Mouse (Mus musculus): ENCODE results near the gene Fgf16. TPM values are rescaled to one million over a fixed set of nuclear protein-coding genes. Genes with fewer than 3 reads are reported as not detected.
A peak's percentile ranks its signal among the peaks of the same experiment; 100 is the strongest.

Gene Fgf16
- total RNA-seq (2021): 10 to 100 TPM in 1 of 2 experiments, 1 to 10 TPM in 1; 9.7 to 19.5 TPM

DNA sequence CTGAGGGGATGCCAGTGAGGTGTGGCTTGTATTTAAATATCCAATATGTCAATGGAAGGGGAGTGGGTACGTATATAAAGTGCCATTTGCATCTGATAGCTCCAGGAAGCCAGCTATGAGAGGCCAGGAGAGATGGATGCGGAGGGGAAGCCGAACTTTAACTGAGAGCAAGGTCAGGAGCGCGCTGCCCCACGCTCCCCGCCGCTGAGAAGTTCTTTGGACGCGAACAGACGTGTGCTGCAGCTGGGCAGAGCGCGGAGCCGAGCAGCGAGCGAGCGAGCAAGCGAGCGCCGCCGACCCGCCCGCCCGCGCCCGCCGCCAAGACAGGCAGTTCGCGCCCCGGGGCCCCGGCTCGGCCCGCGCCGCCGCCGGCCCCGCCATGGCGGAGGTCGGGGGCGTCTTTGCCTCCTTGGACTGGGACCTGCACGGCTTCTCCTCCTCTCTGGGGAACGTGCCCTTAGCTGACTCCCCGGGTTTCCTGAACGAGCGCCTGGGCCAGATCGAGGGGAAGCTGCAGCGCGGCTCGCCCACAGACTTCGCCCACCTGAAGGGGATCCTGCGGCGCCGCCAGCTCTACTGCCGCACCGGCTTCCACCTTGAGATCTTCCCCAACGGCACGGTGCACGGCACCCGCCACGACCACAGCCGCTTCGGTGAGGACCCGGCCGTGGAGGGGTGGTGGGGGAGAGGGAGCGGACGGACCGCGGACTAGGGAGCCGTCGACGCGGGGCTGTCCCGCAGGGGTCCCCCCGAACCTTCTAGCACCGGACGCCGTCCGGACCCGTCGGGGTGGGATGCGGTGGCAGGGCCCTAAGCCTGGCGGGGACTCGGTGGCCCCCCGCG, at the start of gene Fgf16:
Gene Fgf16 (plus strand): TSS at position 118 of the 843 bp plus-strand sequence.
- intact Hi-C loops (cut with DNase I): no loop called here
- peak in 1 of 2 experiments; percentile 40 for DNase-seq

DNA sequence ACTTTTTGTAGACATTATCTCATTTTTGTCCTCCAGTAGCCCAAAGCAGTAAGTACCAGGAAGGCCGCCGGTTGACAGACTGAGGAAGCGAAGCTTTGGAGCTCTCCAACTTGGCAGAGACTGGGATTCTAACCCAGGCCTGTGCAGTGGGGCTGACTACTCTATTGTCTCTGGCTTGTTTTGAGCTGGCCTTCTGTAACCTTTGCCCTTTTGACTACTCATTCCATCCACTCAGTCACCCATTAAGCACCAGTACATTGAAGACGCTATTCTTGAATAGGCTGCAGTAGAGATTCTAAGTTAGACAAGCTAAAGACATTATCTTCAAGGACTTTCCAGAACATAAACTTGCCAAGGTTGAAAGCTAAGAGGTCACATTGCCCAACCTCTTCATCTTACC, 49.3 kb upstream of the Fgf16 start:
- intact Hi-C loops (cut with DNase I): no loop called here
- no peak for DNase-seq

DNA sequence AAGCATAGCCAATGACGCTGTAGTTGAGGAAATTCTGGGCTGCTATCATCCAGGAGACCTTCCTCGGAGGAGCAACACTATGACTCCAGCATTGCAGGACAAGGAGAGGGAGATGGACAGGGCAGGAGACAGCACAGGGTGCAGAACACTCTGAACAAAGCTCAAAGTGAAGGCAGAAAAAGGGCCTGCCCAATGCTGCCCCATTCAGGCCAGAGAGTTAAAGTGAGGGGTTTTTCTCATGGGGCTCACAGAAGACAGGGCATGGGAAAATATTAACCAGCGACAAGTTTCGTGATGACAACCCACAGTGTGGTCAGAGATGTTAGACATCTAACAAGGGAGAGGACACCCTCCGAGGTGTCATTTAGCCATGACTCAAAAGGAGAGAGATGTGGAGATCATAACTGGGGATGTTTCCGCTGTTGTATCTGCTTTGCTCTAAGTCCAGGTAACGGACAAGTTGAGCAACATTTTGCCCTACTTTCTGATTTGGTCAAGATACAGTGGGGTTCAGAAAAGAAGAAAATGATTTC, 48.2 kb upstream of the Fgf16 start:
- intact Hi-C loops (cut with DNase I): no loop called here
- no peak for DNase-seq

DNA sequence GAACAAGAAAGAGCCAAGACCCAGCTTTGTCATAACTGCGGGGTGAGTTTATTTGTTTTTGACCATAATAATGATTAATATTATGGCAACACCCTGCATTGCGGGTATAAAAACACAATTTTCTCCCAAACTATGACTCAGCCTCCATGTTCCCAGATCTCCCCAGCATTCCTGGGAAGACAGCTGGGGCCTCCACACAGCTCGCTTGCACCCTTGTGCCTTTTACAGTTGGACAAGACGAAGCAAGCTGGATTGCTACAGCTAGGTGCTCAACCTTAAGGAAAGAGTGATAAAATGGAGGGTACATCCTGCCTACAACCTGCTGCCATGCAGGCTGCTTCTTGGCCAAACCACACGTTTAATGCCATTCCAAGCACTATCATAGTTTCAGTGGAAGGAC, 45.7 kb upstream of the Fgf16 start:
- no peak for DNase-seq
- intact Hi-C loops (cut with DNase I): no loop called here

DNA sequence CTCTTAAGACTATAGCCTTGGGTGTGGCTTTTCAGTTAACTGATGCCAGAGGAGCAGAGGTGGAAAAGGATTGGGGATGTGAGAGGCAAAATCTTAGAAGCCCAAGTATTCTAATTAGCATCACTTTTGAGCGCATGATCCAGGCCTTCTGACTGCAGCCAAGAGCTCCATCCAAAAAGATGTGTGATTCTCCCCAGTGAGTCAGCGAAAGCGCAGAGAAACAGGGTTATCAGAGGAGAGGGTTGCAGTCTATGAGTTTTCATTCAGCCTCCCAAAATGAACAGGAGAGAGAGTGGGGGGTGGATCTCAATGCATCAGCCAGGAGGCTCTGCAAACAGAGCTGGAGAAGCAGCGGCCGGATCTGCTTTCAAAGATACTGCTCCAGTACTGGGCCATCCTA, 45.1 kb upstream of the Fgf16 start:
- intact Hi-C loops (cut with DNase I): no loop called here
- DNase-seq: no peak

GRCm38 (mm10) chrX:105724174-105724573, 39.9 kb upstream of the Fgf16 start:
- intact Hi-C loops (cut with DNase I): no loop called here
- no peak for DNase-seq

DNA sequence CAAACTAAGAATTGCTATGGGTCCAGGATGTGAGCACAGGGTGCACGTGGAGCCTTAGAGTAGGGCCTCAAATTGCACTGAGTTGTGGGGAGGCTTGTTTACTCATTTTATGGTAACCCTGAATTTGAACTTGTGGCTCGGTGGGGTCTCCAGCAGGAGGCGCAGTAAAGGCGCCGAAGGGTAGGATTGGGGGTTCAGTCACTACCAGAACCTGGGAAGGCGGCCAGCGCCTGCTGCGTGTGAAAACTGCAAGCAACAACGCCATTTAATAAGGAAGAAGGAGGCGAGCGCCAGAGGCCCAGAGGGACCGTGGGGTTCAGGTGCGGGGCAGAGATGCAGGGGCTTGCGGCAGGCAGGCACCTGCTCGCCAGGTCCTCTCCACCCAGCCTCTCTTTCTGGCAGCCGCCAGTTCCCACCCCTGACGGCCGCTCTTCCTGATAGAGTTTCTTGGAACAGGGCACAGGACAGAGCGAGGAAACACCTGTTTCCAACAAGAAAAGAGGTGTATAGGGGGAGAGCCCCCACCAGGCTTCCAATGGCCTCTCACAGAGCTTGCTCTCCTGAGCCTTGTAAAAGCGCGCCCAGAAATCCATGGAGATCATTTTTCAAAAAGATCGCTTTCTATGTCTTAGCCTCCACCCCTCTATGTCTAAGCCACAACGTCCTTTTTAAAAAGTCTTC, 1.1 kb upstream of the Fgf16 start:
- DNase-seq: peak in 1 of 2 experiments; percentile 22
- intact Hi-C loops (cut with DNase I): no loop called here

DNA sequence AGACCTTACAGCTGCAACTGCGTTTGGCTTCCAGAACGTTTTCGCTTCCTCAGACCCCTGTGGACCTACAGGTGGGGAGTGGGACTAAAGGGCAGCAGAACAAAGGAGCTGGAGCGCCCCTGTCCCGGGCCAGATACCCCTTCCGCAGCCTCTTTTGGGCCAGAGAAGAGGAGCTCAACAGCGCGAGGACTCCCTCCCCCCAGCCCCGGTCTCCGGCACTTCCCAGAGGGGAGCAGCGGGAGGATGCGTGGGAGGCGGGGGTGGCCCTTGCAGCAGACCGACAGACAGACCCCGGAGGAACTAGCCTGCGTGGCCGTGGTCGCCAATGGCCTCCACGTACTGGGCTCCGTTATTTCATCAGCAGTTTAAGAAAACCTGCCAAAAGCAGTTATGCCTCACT, 467 bp upstream of the Fgf16 start:
- intact Hi-C loops (cut with DNase I): no loop called here
- DNase-seq: peak; percentile 27 to 43

- DNase-seq: no peak
- intact Hi-C loops (cut with DNase I): no loop called here
These were observed 1.1 kb downstream of the Fgf16 start for GRCm38 (mm10) chrX:105765005-105765706.

DNA sequence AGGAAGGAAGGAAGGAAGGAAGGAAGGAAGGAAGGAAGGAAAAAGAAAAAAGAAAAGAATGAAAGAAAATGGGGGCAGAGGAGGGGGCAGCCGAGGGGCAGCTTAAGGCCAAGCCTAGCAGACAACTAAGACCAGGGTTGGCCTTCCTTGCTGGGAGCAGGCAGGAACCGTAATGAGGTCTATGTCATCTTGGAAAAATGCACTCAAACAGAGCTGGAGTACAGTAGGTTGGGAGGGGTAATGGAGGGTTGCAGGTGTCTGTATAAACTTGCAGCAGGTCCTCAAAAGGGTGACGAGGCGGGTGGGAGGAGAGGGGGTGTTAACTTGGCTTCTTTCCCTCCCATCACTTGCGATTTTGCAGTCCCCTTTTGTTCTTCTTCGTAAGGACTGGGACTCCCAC, 1.9 kb downstream of the Fgf16 start:
- intact Hi-C loops (cut with DNase I): no loop called here
- no peak for DNase-seq

- intact Hi-C loops (cut with DNase I): no loop called here
These were observed 3.2 kb downstream of the Fgf16 start for GRCm38 (mm10) chrX:105767177-105767764.

GRCm38 (mm10) chrX:105767932-105768331, 3.9 kb downstream of the Fgf16 start:
- intact Hi-C loops (cut with DNase I): no loop called here
- DNase-seq: no peak

More at GRCm38 (mm10) chrX:105767177-105767764, 3.2 kb downstream of the Fgf16 start:
- DNase-seq: no peak

GRCm38 (mm10) chrX:105773281-105773680, 9.2 kb downstream of the Fgf16 start:
- DNase-seq: no peak
- intact Hi-C loops (cut with DNase I): no loop called here

GRCm38 (mm10) chrX:105794806-105795403, 30.8 kb downstream of the Fgf16 start:
- DNase-seq: no peak
- intact Hi-C loops (cut with DNase I): no loop called here

- intact Hi-C loops (cut with DNase I): no loop called here
- no peak for DNase-seq
These were observed 60.4 kb downstream of the Fgf16 start for GRCm38 (mm10) chrX:105824462-105824861.

Other genes with a start within 250 kb of the Fgf16 start
- gene Atrx, start 165.1 kb downstream of the Fgf16 start, total RNA-seq (2021): 10 to 100 TPM; 61.6 to 70.0 TPM
- 10 to 100 TPM; 38.7 to 54.0 TPM for gene Magt1, start 247.6 kb downstream of the Fgf16 start, total RNA-seq (2021)